Mouse (Mus musculus) megakaryocyte, embryonic 14.5 days (primary cell): ENCODE results near the gene Schip1.

ENCODE experiments used
- FLI1 ChIP-seq: IDR thresholded peaks from 2 replicates; pipeline ENCODE4 v1.6.1; 2012; ENCODE audit warnings: low read length, inconsistent platforms, mixed read lengths
- GATA1 ChIP-seq: IDR thresholded peaks from 3 replicates; pipeline ENCODE4 v1.6.1; 2012; ENCODE audit warnings: mixed read lengths, low read length, inconsistent platforms, borderline replicate concordance

GRCm38 (mm10) chr3:68650251-68650650, 585.6 kb downstream of the Schip1 start:
- TF ChIP-seq GATA1, result no peak
- no peak for TF ChIP-seq FLI1
